In the genomic region with DNA sequence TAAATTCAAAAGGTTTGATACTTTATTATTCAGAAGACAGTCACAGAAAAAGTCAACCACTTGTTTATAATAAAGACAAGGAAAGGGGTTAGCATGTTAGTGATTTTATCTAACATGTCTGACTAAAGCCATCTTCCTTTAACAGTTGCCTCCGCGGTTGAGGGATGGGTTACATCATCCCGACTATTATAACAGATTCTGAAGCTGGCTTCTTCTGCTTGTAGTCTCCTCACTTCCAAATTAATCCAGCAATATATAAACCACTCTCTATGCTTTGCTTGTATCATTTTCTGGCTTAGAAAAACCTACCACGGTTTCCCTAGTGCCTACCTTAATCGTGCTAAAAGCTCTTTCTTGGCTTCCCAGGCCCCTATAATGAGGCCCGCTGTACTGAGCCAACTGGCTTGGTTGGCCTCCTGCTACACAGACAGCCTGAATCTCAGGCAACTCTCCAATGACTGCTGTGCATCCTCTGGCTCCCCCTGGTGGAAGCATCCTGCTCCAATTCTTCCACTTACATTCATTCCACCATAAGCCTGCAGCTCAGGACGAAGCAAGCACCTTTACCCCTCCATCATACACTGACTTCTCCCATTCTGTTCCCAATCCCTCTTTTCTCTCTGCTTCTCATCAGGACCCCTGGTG, we compare ENCODE assay signal across 9 mouse cellular contexts. TPM values are rescaled to one million over a fixed set of nuclear protein-coding genes. Genes with fewer than 3 reads are reported as not detected.
DNase-seq lines count a peak whose midpoint lies in the region; TF ChIP-seq lines count a peak whose summit lies in the region.
"Had no signal": no experiment of that assay in that cellular context is flagged by ENCODE, and none has a peak within 500 bp of the region (broad histone marks: within the 10 kb centered on the region; RNA-seq: fewer than 3 reads in every experiment).

No protein-coding gene starts in this region.

- TF ChIP-seq EP300 in ES-Bruce4 (IDR thresholded peaks at IDR 0.05; ENCODE audit: insufficient read depth, low read depth, low read length): no peak

- no peaks in the 10 kb centered on the region for H3K9me3 ChIP-seq in ES-Bruce4 (replicated peaks; ENCODE audit: control insufficient read depth, insufficient read depth, low read length, poor library complexity, severe bottlenecking)
- H3K9me3 ChIP-seq: limb, embryonic 15.5 days had no signal

- TF ChIP-seq CTCF in ES-Bruce4 (IDR thresholded peaks at IDR 0.05; ENCODE audit: low read depth, low read length): peak; percentile 78
- peak; percentile 85 for TF ChIP-seq CTCF in bone marrow, adult 2 months (IDR thresholded peaks at IDR 0.05; ENCODE audit: control insufficient read depth, insufficient read depth, low read length)
- peak; percentile 76; the same call in 1 of the 2 replicates for TF ChIP-seq CTCF in embryonic fibroblast, embryonic 13.5 days (IDR thresholded peaks at IDR 0.05; ENCODE audit: borderline replicate concordance, insufficient read depth, low read length)

- H3K27me3 ChIP-seq in ES-Bruce4 (ENCODE audit: control insufficient read depth, insufficient read depth, low read length, poor library complexity, severe bottlenecking): no peaks in the 10 kb centered on the region
- H3K27me3 ChIP-seq: limb, embryonic 15.5 days had no signal

- DNase-seq in heart, postnatal 10 days: peak; percentile 85 to 90
- DNase-seq in layer of hippocampus, adult 9-11 months: peak; percentile 81
- DNase-seq in lung, postnatal 14 days: peak; percentile 81
- peak; percentile 50 for DNase-seq in retina, adult 2 months (ENCODE audit: low read depth, low spot score)
- peak; percentile 59 for DNase-seq in thymus, postnatal 14 days

- H3K9ac ChIP-seq in ES-Bruce4 (ENCODE audit: low read depth, poor library complexity, severe bottlenecking): no peak overlapping the region
- H3K9ac ChIP-seq: limb, embryonic 15.5 days had no signal

- TF ChIP-seq POLR2A in ES-Bruce4 (IDR thresholded peaks at IDR 0.05; ENCODE audit: insufficient read depth, low read length): no peak
- no peak for TF ChIP-seq POLR2A in bone marrow, adult 2 months (IDR thresholded peaks at IDR 0.05; ENCODE audit: borderline replicate concordance, control insufficient read depth, low read depth, low read length)
- no peak for TF ChIP-seq POLR2A in embryonic fibroblast, embryonic 13.5 days (IDR thresholded peaks at IDR 0.05; ENCODE audit: low read depth, low read length)

- peaks cover 13% of the 10 kb centered on the region for H3K36me3 ChIP-seq in ES-Bruce4 (ENCODE audit: control insufficient read depth, insufficient read depth, low read length, poor library complexity, severe bottlenecking)

- no peak overlapping the region for H3K4me3 ChIP-seq in ES-Bruce4 (ENCODE audit: low read depth, low read length)
- no peak overlapping the region for H3K4me3 ChIP-seq in bone marrow, adult 2 months (replicated peaks; ENCODE audit: control insufficient read depth, low read depth, low read length)
- H3K4me3 ChIP-seq in embryonic fibroblast, embryonic 13.5 days (ENCODE audit: insufficient read depth, low read length): no peak overlapping the region
- H3K4me3 ChIP-seq: limb, embryonic 15.5 days had no signal

- no peak overlapping the region for H3K27ac ChIP-seq in ES-Bruce4 (ENCODE audit: insufficient read depth, low read length)
- H3K27ac ChIP-seq in bone marrow, adult 2 months (ENCODE audit: control insufficient read depth, insufficient read depth, low read depth, low read length, poor library complexity): no peak overlapping the region
- H3K27ac ChIP-seq in embryonic fibroblast, embryonic 13.5 days (ENCODE audit: insufficient read depth, low read length): no peak overlapping the region
- H3K27ac ChIP-seq: limb, embryonic 15.5 days had no signal

- intact Hi-C loops in heart, postnatal 10 days (cut with DNase I): loop anchor here (2.0 to 10.0 kb wide), 3 partner anchors 103 to 353 kb away; partner anchors contain the start of gene Rhox11

- no peaks in the 10 kb centered on the region for H3K4me1 ChIP-seq in ES-Bruce4 (ENCODE audit: control insufficient read depth, insufficient read depth, low read length)
- no peaks in the 10 kb centered on the region for H3K4me1 ChIP-seq in bone marrow, adult 2 months (ENCODE audit: control insufficient read depth, insufficient read depth, low read length)
- H3K4me1 ChIP-seq in embryonic fibroblast, embryonic 13.5 days (ENCODE audit: control insufficient read depth, insufficient read depth, low read length): no peaks in the 10 kb centered on the region
- H3K4me1 ChIP-seq: limb, embryonic 15.5 days had no signal

- WGBS in bone marrow, adult 2 months: 47% methylated on average over 7 of the region's 7 CpGs

RNA-seq across cellular contexts. Expression of gene Lamp2, which starts 18.0 kb away (rescaled TPM):
- polyA plus RNA-seq in ES-Bruce4 (2011; ENCODE audit: insufficient read depth, insufficient read length, low read depth, missing spikeins): 85.1 and 93.2 TPM in 2 replicates
- 10.5 and 35.6 TPM in 2 replicates for polyA plus RNA-seq in bone marrow, adult 2 months (2011; ENCODE audit: insufficient read depth, insufficient read length, low replicate concordance, missing spikeins)
- polyA plus RNA-seq in embryonic fibroblast, embryonic 13.5 days (2011; ENCODE audit: insufficient read length, low read depth, missing spikeins): 485 and 547 TPM in 2 replicates
- 100 to 1,000 TPM; 154 to 161 TPM for total RNA-seq in heart, postnatal 10 days (2021)
